Mouse (Mus musculus): ENCODE data around the gene Rgl3.

- TF ChIP-seq EP300 (IDR thresholded peaks at IDR 0.05; ENCODE audit: low read depth) = no peak
- no peak for TF ChIP-seq CTCF (IDR thresholded peaks at IDR 0.05; ENCODE audit: low read depth)
Measured at GRCm38 (mm10) chr9:22012731-22013130, 23.5 kb upstream of the Rgl3 start.

All from heart, postnatal 0 days (tissue).